Mouse (Mus musculus): ENCODE measurements at regions not wholly inside any gene's neighbourhood (a gene's known extent, or its start where the extent isn't known, plus 50 kb on each side); places are given as distances from the start of the nearest gene placed in this dataset.

GRCm38 (mm10) chr9:62624562-62625044, 53.0 kb upstream of the Itga11 start:
- DNase-seq (ENCODE audit: low spot score): no peak
- Histone ChIP-seq H3K36me3 (no peaks in the 10 kb centered on the region), H3K9me3 (no peaks in the 10 kb centered on the region), H3K27ac (no peak overlapping the region), H3K4me3 (no peak overlapping the region), H3K4me1 (replicated peaks) (peaks cover 12% of the 10 kb centered on the region), H3K27me3 (ENCODE audit: insufficient read depth, poor library complexity, severe bottlenecking) (no peaks in the 10 kb centered on the region)
- WGBS: 82% methylated on average over 8 of the region's 8 CpGs

- Histone ChIP-seq H3K27me3 (ENCODE audit: insufficient read depth, poor library complexity, severe bottlenecking) (no peaks in the 10 kb centered on the region), H3K27ac (no peak overlapping the region), H3K4me1 (replicated peaks) (peaks cover 3% of the 10 kb centered on the region), H3K9me3 (no peaks in the 10 kb centered on the region), H3K4me3 (no peak overlapping the region), H3K36me3 (no peaks in the 10 kb centered on the region)
- DNase-seq (ENCODE audit: low spot score): no peak
- WGBS: 66% methylated on average over 6 of the region's 6 CpGs
Measured at GRCm38 (mm10) chr9:62627071-62628000, 50.3 kb upstream of the Itga11 start.

All from hindbrain, embryonic 10.5 days (tissue).